Mouse (Mus musculus): Measurements from ENCODE around the gene Pikfyve. TPM values are rescaled to one million over a fixed set of nuclear protein-coding genes. Genes with fewer than 3 reads are reported as not detected.

Pikfyve gene
- total and polyA plus RNA-seq, 2 experiments from 2014 or later, result 8.7 to 28.2 TPM

- no peak overlapping the region for H3K4me3 ChIP-seq (ENCODE audit: low read length)
- no peak for TF ChIP-seq CTCF (IDR thresholded peaks at IDR 0.05; ENCODE audit: low read depth)
- DNase-seq (ENCODE audit: low spot score), result no peak
- no peaks in the 10 kb centered on the region for H3K27me3 ChIP-seq (ENCODE audit: insufficient read depth, low read length)
- no peaks in the 10 kb centered on the region for H3K36me3 ChIP-seq (ENCODE audit: insufficient read depth, low read length)
- H3K9ac ChIP-seq (replicated peaks; ENCODE audit: low read length), result no peak overlapping the region
- no peaks in the 10 kb centered on the region for H3K9me3 ChIP-seq (ENCODE audit: low read length)
- no peak overlapping the region for H3K4me2 ChIP-seq (ENCODE audit: low read depth, low read length)
- no peak for ATAC-seq
- WGBS, result 91% methylated on average over 5 of the region's 5 CpGs
- peaks cover 7% of the 10 kb centered on the region; the same call in 1 of the 2 replicates for H3K4me1 ChIP-seq (ENCODE audit: insufficient read depth, low read length)
- H3K27ac ChIP-seq, result no peak overlapping the region
Measured at GRCm38 (mm10) chr1:65181459-65181858, 5.0 kb upstream of the Pikfyve start.

GRCm38 (mm10) chr1:65183994-65184393 is 2.5 kb upstream of the Pikfyve start:
- TF ChIP-seq CTCF (IDR thresholded peaks at IDR 0.05; ENCODE audit: low read depth), result no peak
- no peak overlapping the region for H3K9ac ChIP-seq (replicated peaks; ENCODE audit: low read length)
- H3K4me2 ChIP-seq (ENCODE audit: low read depth, low read length), result no peak overlapping the region
- ATAC-seq (no peak), DNase-seq (ENCODE audit: low spot score) (no peak)
- H3K27me3 ChIP-seq (ENCODE audit: insufficient read depth, low read length), result no peaks in the 10 kb centered on the region
- no peak overlapping the region for H3K4me3 ChIP-seq (ENCODE audit: low read length)
- H3K4me1 ChIP-seq (ENCODE audit: insufficient read depth, low read length), result no peaks in the 10 kb centered on the region; the same call in 1 of the 2 replicates
- H3K27ac ChIP-seq, result no peak overlapping the region
- WGBS, result 95% methylated on average over 2 of the region's 2 CpGs
- no peaks in the 10 kb centered on the region for H3K36me3 ChIP-seq (ENCODE audit: insufficient read depth, low read length)
- H3K9me3 ChIP-seq (ENCODE audit: low read length), result no peaks in the 10 kb centered on the region

- DNase-seq (ENCODE audit: low spot score) (no peak), ATAC-seq (no peak)
- Histone ChIP-seq H3K27me3 (ENCODE audit: insufficient read depth, low read length) (no peaks in the 10 kb centered on the region), H3K9ac (replicated peaks; ENCODE audit: low read length) (no peak overlapping the region), H3K4me2 (ENCODE audit: low read depth, low read length) (no peak overlapping the region), H3K4me3 (ENCODE audit: low read length) (no peak overlapping the region), H3K36me3 (ENCODE audit: insufficient read depth, low read length) (no peaks in the 10 kb centered on the region), H3K9me3 (ENCODE audit: low read length) (no peaks in the 10 kb centered on the region), H3K27ac (no peak overlapping the region), H3K4me1 (ENCODE audit: insufficient read depth, low read length) (no peaks in the 10 kb centered on the region; the same call in 1 of the 2 replicates)
- 90% methylated on average over 8 of the region's 8 CpGs for WGBS
- no peak for TF ChIP-seq CTCF (IDR thresholded peaks at IDR 0.05; ENCODE audit: low read depth)
Measured at GRCm38 (mm10) chr1:65185011-65185410, 1.5 kb upstream of the Pikfyve start.

- peak; percentile 59 for TF ChIP-seq CTCF (IDR thresholded peaks at IDR 0.05; ENCODE audit: low read depth)
- Histone ChIP-seq H3K9ac (replicated peaks; ENCODE audit: low read length) (peak overlapping the region; percentile 64; the same call in 1 of the 2 replicates), H3K27me3 (ENCODE audit: insufficient read depth, low read length) (no peaks in the 10 kb centered on the region), H3K36me3 (ENCODE audit: insufficient read depth, low read length) (no peaks in the 10 kb centered on the region), H3K9me3 (ENCODE audit: low read length) (no peaks in the 10 kb centered on the region), H3K27ac (0 out of 2 replicates have a peak overlapping the region, but pooled peaks have one; percentile 32), H3K4me2 (ENCODE audit: low read depth, low read length) (peak overlapping the region; percentile 66), H3K4me3 (ENCODE audit: low read length) (peak overlapping the region; percentile 93), H3K4me1 (ENCODE audit: insufficient read depth, low read length) (no peaks in the 10 kb centered on the region; the same call in 1 of the 2 replicates)
- DNase-seq (ENCODE audit: low spot score) (peak; percentile 22), ATAC-seq (no peak)
- 21% methylated on average over 12 of the region's 12 CpGs for WGBS
Measured at GRCm38 (mm10) chr1:65185524-65186205, 818 bp upstream of the Pikfyve start.

GRCm38 (mm10) chr1:65187074-65187430 is 569 bp downstream of the Pikfyve start:
- Histone ChIP-seq H3K27me3 (ENCODE audit: insufficient read depth, low read length) (no peaks in the 10 kb centered on the region), H3K4me1 (ENCODE audit: insufficient read depth, low read length) (no peaks in the 10 kb centered on the region; the same call in 1 of the 2 replicates), H3K4me3 (ENCODE audit: low read length) (peak overlapping the region; percentile 93), H3K9me3 (ENCODE audit: low read length) (no peaks in the 10 kb centered on the region), H3K9ac (replicated peaks; ENCODE audit: low read length) (peak overlapping the region; percentile 64), H3K4me2 (ENCODE audit: low read depth, low read length) (peak overlapping the region; percentile 94), H3K36me3 (ENCODE audit: insufficient read depth, low read length) (peaks cover under 1% of the 10 kb centered on the region; the same call in 1 of the 2 replicates), H3K27ac (peak overlapping the region; percentile 83)
- WGBS, result 0% methylated on average over 6 of the region's 6 CpGs
- ATAC-seq (no peak), DNase-seq (ENCODE audit: low spot score) (no peak)
- TF ChIP-seq CTCF (IDR thresholded peaks at IDR 0.05; ENCODE audit: low read depth), result no peak

- ATAC-seq (no peak), DNase-seq (ENCODE audit: low spot score) (no peak)
- Histone ChIP-seq H3K27me3 (ENCODE audit: insufficient read depth, low read length) (no peaks in the 10 kb centered on the region), H3K36me3 (ENCODE audit: insufficient read depth, low read length) (peaks cover 16% of the 10 kb centered on the region; the same call in 1 of the 2 replicates), H3K27ac (no peak overlapping the region), H3K4me1 (ENCODE audit: insufficient read depth, low read length) (no peaks in the 10 kb centered on the region; the same call in 1 of the 2 replicates), H3K9me3 (ENCODE audit: low read length) (no peaks in the 10 kb centered on the region), H3K9ac (replicated peaks; ENCODE audit: low read length) (no peak overlapping the region), H3K4me2 (ENCODE audit: low read depth, low read length) (no peak overlapping the region), H3K4me3 (ENCODE audit: low read length) (no peak overlapping the region)
- no peak for TF ChIP-seq CTCF (IDR thresholded peaks at IDR 0.05; ENCODE audit: low read depth)
- 84% methylated on average over 4 of the region's 4 CpGs for WGBS
Measured at GRCm38 (mm10) chr1:65190172-65190571, 3.7 kb downstream of the Pikfyve start.

- H3K4me1 ChIP-seq (ENCODE audit: insufficient read depth, low read length), result no peaks in the 10 kb centered on the region
- no peak overlapping the region for H3K9ac ChIP-seq (replicated peaks; ENCODE audit: low read length)
- DNase-seq (ENCODE audit: low spot score), result no peak
- ATAC-seq, result no peak
- 93% methylated on average over 2 of the region's 2 CpGs for WGBS
- no peak overlapping the region for H3K4me3 ChIP-seq (ENCODE audit: low read length)
- no peak overlapping the region for H3K27ac ChIP-seq
- peaks cover 17% of the 10 kb centered on the region; the same call in 1 of the 2 replicates for H3K36me3 ChIP-seq (ENCODE audit: insufficient read depth, low read length)
- TF ChIP-seq CTCF (IDR thresholded peaks at IDR 0.05; ENCODE audit: low read depth), result no peak
- no peaks in the 10 kb centered on the region for H3K27me3 ChIP-seq (ENCODE audit: insufficient read depth, low read length)
- H3K4me2 ChIP-seq (ENCODE audit: low read depth, low read length), result no peak overlapping the region
- H3K9me3 ChIP-seq (ENCODE audit: low read length), result no peaks in the 10 kb centered on the region
Measured at GRCm38 (mm10) chr1:65193226-65193625, 6.7 kb downstream of the Pikfyve start.

Data from hindbrain, postnatal 0 days (tissue).